Mouse (Mus musculus) kidney, adult 2 months (tissue): ENCODE data around the gene Rnaseh2a. TPM values are rescaled to one million over a fixed set of nuclear protein-coding genes. Genes with fewer than 3 reads are reported as not detected.

ENCODE experiments used
- DNase-seq: peaks from one replicate; pipeline ENCODE4 v3.0.0; 2021
- H3K27ac ChIP-seq: fragments of 200-500 bp; 2 replicates; pipeline ENCODE4 v1.5.1; 2012; ENCODE audit warnings: low read depth, low read length, control low read depth, inconsistent platforms; ENCODE audit not compliant: insufficient read depth
- H3K27me3 ChIP-seq: fragments of 200-500 bp; replicated peaks from 2 replicates; pipeline ENCODE4 v1.6.1; 2012; ENCODE audit warnings: mild to moderate bottlenecking, moderate library complexity, low read length, inconsistent platforms; ENCODE audit not compliant: control insufficient read depth, insufficient read depth
- H3K36me3 ChIP-seq: fragments of 200-500 bp; 2 replicates; pipeline ENCODE4 v1.6.1; 2012; ENCODE audit warnings: mild to moderate bottlenecking, moderate library complexity, low read length, inconsistent platforms; ENCODE audit not compliant: control insufficient read depth, insufficient read depth
- H3K4me1 ChIP-seq: fragments of 200-500 bp; 2 replicates; pipeline ENCODE4 v1.6.1; 2011; ENCODE audit warnings: low read length; ENCODE audit not compliant: control insufficient read depth, insufficient read depth
- H3K4me3 ChIP-seq: fragments of 200-500 bp; 2 replicates; pipeline ENCODE4 v1.5.1; 2011; ENCODE audit warnings: mild to moderate bottlenecking, low read depth, low read length, control low read depth; ENCODE audit not compliant: insufficient read depth
- CTCF ChIP-seq: fragments of 200-500 bp; conservative IDR thresholded peaks from 2 replicates; pipeline ENCODE4 v1.5.1; 2011; ENCODE audit warnings: low read depth, mild to moderate bottlenecking, control low read depth, low read length, moderate library complexity, mixed read lengths; ENCODE audit not compliant: insufficient read depth, insufficient read length
- POLR2A ChIP-seq: fragments of 200-500 bp; IDR thresholded peaks from one replicate; pipeline ENCODE4 v1.6.1; 2011; ENCODE audit warnings: low read depth, low read length, control low read depth
- WGBS: fragments of 180-500 bp; shearing (Covaris S2); methylation state at CpG from one replicate; pipeline ENCODE4 v1.1.7; 2018; 5-methylcytosine and 5-hydroxymethylcytosine counted together
- polyA plus RNA-seq: library from polyadenylated mRNA; depleted of rRNA; stranded (reverse); fragments of >200 nt; gene quantifications from 2 replicates; pipeline ENCODE4 v1.2.3, GENCODE M21; 2012

Gene Rnaseh2a
- polyA plus RNA-seq, 1 experiment, result 34.4 TPM

- DNase-seq, result no peak
- no peak within 1 kb of the TSS for H3K27ac ChIP-seq
- TF ChIP-seq POLR2A (no peak), CTCF (0 out of 2 replicates have a peak, but pooled peaks have one; percentile 0)
- no peaks in the 10 kb centered on the region for H3K4me1 ChIP-seq
- no peak within 1 kb of the TSS for H3K4me3 ChIP-seq
- H3K27me3 ChIP-seq, result peaks cover 4% of the 10 kb centered on the region
- H3K36me3 ChIP-seq, result no peaks in the 10 kb centered on the region
- WGBS, result 12% methylated on average over 17 of the region's 17 CpGs
Observed at GRCm38 (mm10) chr8:84946528-84947240, 22.9 kb downstream of the Rnaseh2a start, which contains the start of gene Rtbdn. Gene Rtbdn, plus strand, starts transcription at chr8:84946991.

GRCm38 (mm10) chr8:84945633-84946527 is 23.7 kb downstream of the Rnaseh2a start:
- Histone ChIP-seq H3K27me3 (peaks cover 4% of the 10 kb centered on the region), H3K4me1 (no peaks in the 10 kb centered on the region), H3K36me3 (no peaks in the 10 kb centered on the region), H3K27ac (no peak overlapping the region), H3K4me3 (no peak overlapping the region)
- 1% methylated on average over 46 of the region's 67 CpGs for WGBS
- no peak for TF ChIP-seq CTCF
- TF ChIP-seq POLR2A, result no peak
- no peak for DNase-seq

DNA sequence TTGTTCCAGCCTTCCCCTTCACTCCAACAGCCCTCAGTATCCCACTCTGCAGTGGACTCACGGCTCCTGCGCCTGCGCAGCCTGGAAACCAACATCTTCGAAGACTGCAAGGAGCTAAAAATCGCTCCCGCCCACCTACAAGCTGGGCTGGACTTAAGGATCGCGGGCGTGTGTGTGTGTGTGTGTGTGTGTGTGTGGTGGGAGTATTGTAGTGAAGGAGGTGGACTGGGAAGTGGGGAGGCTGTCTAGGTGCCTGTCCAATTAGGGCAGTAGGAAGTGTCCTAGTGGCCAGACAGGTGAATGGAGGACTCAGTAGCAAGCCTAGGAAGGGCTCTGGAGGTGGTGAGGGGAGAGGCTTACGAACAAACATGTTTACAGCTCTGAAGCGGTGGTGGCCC is 24.3 kb downstream of the Rnaseh2a start:
- no peaks in the 10 kb centered on the region for H3K4me1 ChIP-seq
- no peaks in the 10 kb centered on the region for H3K36me3 ChIP-seq
- DNase-seq, result no peak
- peaks cover 4% of the 10 kb centered on the region for H3K27me3 ChIP-seq
- 3% methylated on average over 11 of the region's 11 CpGs for WGBS
- TF ChIP-seq CTCF, result no peak
- TF ChIP-seq POLR2A, result no peak
- H3K27ac ChIP-seq, result no peak overlapping the region
- H3K4me3 ChIP-seq, result no peak overlapping the region

- Histone ChIP-seq H3K27ac (no peak overlapping the region), H3K4me1 (no peaks in the 10 kb centered on the region), H3K27me3 (peaks cover 4% of the 10 kb centered on the region), H3K36me3 (no peaks in the 10 kb centered on the region), H3K4me3 (no peak overlapping the region)
- TF ChIP-seq POLR2A (no peak), CTCF (no peak)
- WGBS, result 3% methylated on average over 26 of the region's 26 CpGs
- DNase-seq, result peak; percentile 34
Observed at GRCm38 (mm10) chr8:84944478-84945160, 24.9 kb downstream of the Rnaseh2a start.

GRCm38 (mm10) chr8:84943699-84944098 is 25.9 kb downstream of the Rnaseh2a start:
- Histone ChIP-seq H3K36me3 (no peaks in the 10 kb centered on the region), H3K27ac (no peak overlapping the region), H3K27me3 (peaks cover 4% of the 10 kb centered on the region), H3K4me1 (no peaks in the 10 kb centered on the region), H3K4me3 (no peak overlapping the region)
- TF ChIP-seq CTCF (no peak), POLR2A (no peak)
- no peak for DNase-seq
- 15% methylated on average over 4 of the region's 4 CpGs for WGBS

GRCm38 (mm10) chr8:84937620-84938485 is 31.7 kb downstream of the Rnaseh2a start:
- Histone ChIP-seq H3K36me3 (no peaks in the 10 kb centered on the region), H3K4me1 (no peaks in the 10 kb centered on the region), H3K27me3 (peaks cover 3% of the 10 kb centered on the region), H3K27ac (no peak overlapping the region), H3K4me3 (no peak overlapping the region; the same call in 1 of the 2 replicates)
- DNase-seq, result no peak
- TF ChIP-seq CTCF, result no peak
- WGBS, result 65% methylated on average over 13 of the region's 13 CpGs
